Mouse (Mus musculus): ENCODE measurements around the gene Bcar1.

DNA sequence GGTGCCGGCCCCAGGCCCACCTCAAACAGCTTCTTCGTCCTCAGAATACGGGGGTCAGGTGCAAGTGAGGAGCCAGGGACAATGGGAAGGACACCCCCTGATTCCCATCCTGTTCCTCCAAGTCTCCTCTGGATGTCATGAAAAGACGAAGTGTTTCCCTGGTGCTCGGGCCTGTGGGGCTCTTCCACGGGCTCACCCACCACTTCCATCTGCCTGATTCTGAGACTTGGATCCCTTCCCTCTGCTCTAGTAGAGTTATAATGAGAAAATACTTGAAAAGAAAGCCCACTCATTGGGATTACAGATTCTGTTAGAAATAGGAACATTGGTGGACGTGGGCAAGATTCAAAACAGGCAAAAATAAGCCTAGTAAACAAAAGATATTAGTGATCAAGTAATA lies 64.8 kb downstream of the Bcar1 start:
- TF ChIP-seq POLR2A (IDR thresholded peaks at IDR 0.05; ENCODE audit: insufficient read depth, low read depth, low read length) = no peak
- TF ChIP-seq CTCF (IDR thresholded peaks at IDR 0.05; ENCODE audit: insufficient read depth, low read depth, low read length) = no peak

Measured in olfactory bulb, adult 2 months (tissue).